Mouse (Mus musculus) hindbrain, embryonic 12.5 days (tissue): ENCODE results near the gene Epor. TPM values are rescaled to one million over a fixed set of nuclear protein-coding genes. Genes with fewer than 3 reads are reported as not detected.

Experiments
- ATAC-seq: fragments of 200-750 bp; cut with Nextera tagmentation; 2 replicates; pipeline ENCODE4 v1.8.0; 2017; ENCODE audit warnings: moderate TSS enrichment; ENCODE audit not compliant: low FRiP score
- H3K27ac ChIP-seq: fragments of 300-500 bp; sonication (generic); 2 replicates; pipeline ENCODE4 v1.5.1; 2016; ENCODE audit warnings: mild to moderate bottlenecking
- H3K27me3 ChIP-seq: fragments of 300-500 bp; sonication (generic); 2 replicates; pipeline ENCODE4 v1.6.1; 2016; ENCODE audit warnings: mild to moderate bottlenecking
- H3K36me3 ChIP-seq: fragments of 300-500 bp; sonication (generic); 2 replicates; pipeline ENCODE4 v1.6.1; 2016; ENCODE audit warnings: mild to moderate bottlenecking
- H3K4me1 ChIP-seq: fragments of 300-500 bp; sonication (generic); 2 replicates; pipeline ENCODE4 v1.6.1; 2016
- H3K4me2 ChIP-seq: fragments of 300-500 bp; sonication (generic); replicated peaks from 2 replicates; pipeline ENCODE4 v1.6.1; 2016; ENCODE audit warnings: mild to moderate bottlenecking
- H3K4me3 ChIP-seq: fragments of 300-500 bp; sonication (generic); 2 replicates; pipeline ENCODE4 v1.5.1; 2016; ENCODE audit warnings: mild to moderate bottlenecking
- H3K9ac ChIP-seq: fragments of 300-500 bp; sonication (generic); 2 replicates; pipeline ENCODE4 v1.6.1; 2016; ENCODE audit warnings: mild to moderate bottlenecking, moderate library complexity
- H3K9me3 ChIP-seq: fragments of 300-500 bp; sonication (generic); replicated peaks from 2 replicates; pipeline ENCODE4 v1.6.1; 2016; ENCODE audit warnings: mild to moderate bottlenecking
- WGBS: fragments of 180-500 bp; shearing (Covaris S2); methylation state at CpG from one replicate; pipeline ENCODE4 v1.1.7; 2016; 5-methylcytosine and 5-hydroxymethylcytosine counted together
- polyA plus RNA-seq: library from polyadenylated mRNA; unstranded; fragments of >200 nt; fragmentation: Nextera tagmentation; extraction: Ambion mirVana; gene quantifications from 2 replicates; pipeline ENCODE4 v1.2.1, GENCODE M21; 2016

The Epor gene
- polyA plus RNA-seq, 1 experiment from 2014 or later: 4.3 TPM

- peak overlapping the region; percentile 55 for H3K27ac ChIP-seq
- 2% methylated on average over 35 of the region's 35 CpGs for WGBS
Measured at GRCm38 (mm10) chr9:21917493-21918034, 45.7 kb downstream of the Epor start.

GRCm38 (mm10) chr9:21916851-21917492, 46.3 kb downstream of the Epor start:
- no peak for ATAC-seq
- H3K36me3 ChIP-seq: no peaks in the 10 kb centered on the region
- H3K9ac ChIP-seq: peak overlapping the region; percentile 73
- H3K9me3 ChIP-seq: no peaks in the 10 kb centered on the region
- peak overlapping the region; percentile 64 for H3K4me3 ChIP-seq
- 77% methylated on average over 3 of the region's 3 CpGs for WGBS
- H3K4me1 ChIP-seq: 0 out of 2 replicates have a peak, but pooled peaks cover 6% of the 10 kb centered on the region
- peak overlapping the region; percentile 95 for H3K4me2 ChIP-seq
- H3K27me3 ChIP-seq: peaks cover 28% of the 10 kb centered on the region; the same call in 1 of the 2 replicates
- H3K27ac ChIP-seq: no peak overlapping the region

More at GRCm38 (mm10) chr9:21917493-21918034, 45.7 kb downstream of the Epor start:
- H3K4me2 ChIP-seq: peak overlapping the region; percentile 95
- peak overlapping the region; percentile 73 for H3K9ac ChIP-seq
- H3K4me1 ChIP-seq: 0 out of 2 replicates have a peak, but pooled peaks cover 6% of the 10 kb centered on the region
- no peaks in the 10 kb centered on the region for H3K36me3 ChIP-seq
- peaks cover 28% of the 10 kb centered on the region; the same call in 1 of the 2 replicates for H3K27me3 ChIP-seq
- H3K9me3 ChIP-seq: no peaks in the 10 kb centered on the region
- ATAC-seq: peak; percentile 81
- peak overlapping the region; percentile 64 for H3K4me3 ChIP-seq

DNA sequence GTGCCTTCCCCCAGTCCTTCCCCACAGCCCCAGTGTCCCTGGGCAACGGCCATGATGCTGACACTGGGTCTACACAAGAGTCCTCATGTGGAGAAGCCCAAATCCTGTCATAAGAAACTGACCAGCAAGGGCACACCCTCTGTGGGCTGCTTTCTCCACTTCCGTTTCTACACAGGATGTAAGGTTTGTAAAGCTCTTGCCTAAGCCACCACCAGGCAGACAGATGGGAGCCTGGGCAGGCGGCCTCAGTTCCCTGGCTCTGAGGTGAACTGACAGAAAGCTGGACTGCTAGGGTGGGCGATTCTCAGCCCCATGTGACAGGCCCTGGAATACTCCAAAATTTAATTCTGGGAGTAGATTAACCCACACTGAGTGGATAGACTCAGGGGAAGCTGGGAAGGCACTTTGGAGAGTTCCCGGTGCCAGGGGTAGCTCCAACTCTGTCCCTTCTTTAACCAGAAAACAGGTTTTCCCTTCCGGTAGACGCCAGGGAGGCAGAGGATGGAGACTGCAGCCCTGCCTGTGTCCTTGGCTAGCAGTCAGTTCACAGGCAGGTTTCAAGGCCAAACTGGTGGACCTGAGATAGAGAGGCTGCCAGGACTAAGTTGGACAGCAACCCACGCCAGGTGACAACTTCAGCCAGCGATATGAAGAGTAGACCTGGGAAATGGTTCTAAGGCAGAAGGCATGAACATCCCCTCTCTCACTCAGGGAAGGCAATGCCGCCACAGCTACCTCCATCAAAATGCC, 53.7 kb downstream of the Epor start:
- Histone ChIP-seq H3K4me3 (no peak overlapping the region), H3K4me1 (no peaks in the 10 kb centered on the region), H3K27me3 (peaks cover under 1% of the 10 kb centered on the region; the same call in 1 of the 2 replicates), H3K9me3 (no peaks in the 10 kb centered on the region), H3K36me3 (no peaks in the 10 kb centered on the region), H3K4me2 (no peak overlapping the region), H3K27ac (no peak overlapping the region), H3K9ac (no peak overlapping the region)
- WGBS: 85% methylated on average over 10 of the region's 10 CpGs
- ATAC-seq: no peak

Other genes starting within 250 kb of the Epor start
- 32.1 and 33.0 TPM in 2 replicates for gene Ldlr, start 240.0 kb downstream of the Epor start, polyA plus RNA-seq
- gene Spc24, start 203.2 kb downstream of the Epor start, polyA plus RNA-seq: 61.6 and 68.2 TPM in 2 replicates
- 10.6 and 11.2 TPM in 2 replicates for gene Kank2, start 164.8 kb downstream of the Epor start, polyA plus RNA-seq
- gene Angptl8, start 128.0 kb downstream of the Epor start, polyA plus RNA-seq: 0.26 and 1.1 TPM in 2 replicates
- gene Dock6, start 110.9 kb downstream of the Epor start, polyA plus RNA-seq: 21.6 and 24.4 TPM in 2 replicates
- gene Rab3d, start 45.3 kb downstream of the Epor start, polyA plus RNA-seq: 15.5 and 16.3 TPM in 2 replicates
- gene Ccdc159, start 36.0 kb downstream of the Epor start, polyA plus RNA-seq: 8.8 and 9.2 TPM in 2 replicates
- gene Tmem205, start 36.0 kb downstream of the Epor start, polyA plus RNA-seq: 37.0 and 37.5 TPM in 2 replicates
- 48.3 and 54.9 TPM in 2 replicates for gene Plppr2, start 26.5 kb downstream of the Epor start, polyA plus RNA-seq
- gene Swsap1, start 7.8 kb downstream of the Epor start, polyA plus RNA-seq: 7.2 and 9.5 TPM in 2 replicates
- gene Rgl3, start 25.9 kb upstream of the Epor start, polyA plus RNA-seq: 1.9 TPM in 2 replicates
- gene Ccdc151, start 39.1 kb upstream of the Epor start, polyA plus RNA-seq: 4.1 and 4.7 TPM in 2 replicates
- 106 and 108 TPM in 2 replicates for gene Prkcsh, start 39.3 kb upstream of the Epor start, polyA plus RNA-seq
- 62.6 and 62.9 TPM in 2 replicates for gene Elavl3, start 88.5 kb upstream of the Epor start, polyA plus RNA-seq
- not detected in 2 replicates for gene Gm49318, start 107.8 kb upstream of the Epor start, polyA plus RNA-seq
- 16.4 and 20.4 TPM in 2 replicates for gene Zfp653, start 107.9 kb upstream of the Epor start, polyA plus RNA-seq
- gene Ecsit, start 121.9 kb upstream of the Epor start, polyA plus RNA-seq: 37.1 and 40.0 TPM in 2 replicates
- 1.9 and 3.1 TPM in 2 replicates for gene Cnn1, start 135.7 kb upstream of the Epor start, polyA plus RNA-seq
- 161 and 177 TPM in 2 replicates for gene Elof1, start 153.7 kb upstream of the Epor start, polyA plus RNA-seq
- gene Acp5, start 172.2 kb upstream of the Epor start, polyA plus RNA-seq: 8.3 and 9.8 TPM in 2 replicates
- gene Pigyl, start 193.3 kb upstream of the Epor start, polyA plus RNA-seq: 58.8 and 65.6 TPM in 2 replicates
- gene Zfp872, start 224.6 kb upstream of the Epor start, polyA plus RNA-seq: 0.26 TPM in 1 of 2 replicates, not detected in the other